Mouse (Mus musculus): Measurements from ENCODE around the gene Kctd13. TPM values are rescaled to one million over a fixed set of nuclear protein-coding genes. Genes with fewer than 3 reads are reported as not detected.
A peak's percentile ranks its signal among the peaks of the same experiment; 100 is the strongest.

The Kctd13 gene
- polyA plus RNA-seq, 1 experiment from 2014 or later: 35.6 TPM

DNA sequence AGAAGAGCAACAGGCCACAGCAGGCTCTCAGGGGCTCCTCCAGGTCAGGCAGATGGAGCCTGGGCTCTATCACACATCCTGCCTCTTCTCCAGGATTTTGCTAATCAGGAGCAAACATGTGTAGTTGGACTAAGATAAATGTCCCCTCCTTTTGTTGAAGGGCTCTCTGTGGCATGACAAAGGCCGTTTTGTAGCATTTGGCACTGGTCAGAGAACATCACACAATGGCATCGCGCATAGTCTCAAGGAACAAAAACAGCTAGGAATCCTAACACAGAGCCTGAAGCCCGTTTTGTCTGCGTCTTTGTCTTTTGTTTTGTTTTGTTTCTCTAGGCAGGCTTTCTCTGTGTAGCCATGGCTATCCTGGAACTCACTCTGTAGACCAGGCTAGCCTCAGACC is 4.7 kb upstream of the Kctd13 start:
- H3K4me1 ChIP-seq (ENCODE audit: control insufficient read depth, insufficient read depth, low read length): peaks cover 6% of the 10 kb centered on the region; the same call in 1 of the 2 replicates
- 0 out of 2 replicates have a peak overlapping the region, but pooled peaks have one; percentile 49 for H3K27ac ChIP-seq (ENCODE audit: low read depth, low read length)
- WGBS: 41% methylated on average over 5 of the region's 5 CpGs
- no peak for ATAC-seq (ENCODE audit: insufficient read depth, low FRiP score, low TSS enrichment)
- H3K9me3 ChIP-seq (ENCODE audit: control insufficient read depth, low read length): no peaks in the 10 kb centered on the region
- H3K9ac ChIP-seq (ENCODE audit: low read length): peak overlapping the region; percentile 18; the same call in 1 of the 2 replicates
- peak; percentile 37 for DNase-seq (ENCODE audit: low spot score)
- H3K36me3 ChIP-seq (ENCODE audit: control insufficient read depth, insufficient read depth, low read length): no peaks in the 10 kb centered on the region
- no peak overlapping the region for H3K4me2 ChIP-seq (ENCODE audit: low read depth)
- no peak overlapping the region for H3K4me3 ChIP-seq (ENCODE audit: low read depth, low read length)
- H3K27me3 ChIP-seq (ENCODE audit: control insufficient read depth, insufficient read depth, low read length): no peaks in the 10 kb centered on the region

DNA sequence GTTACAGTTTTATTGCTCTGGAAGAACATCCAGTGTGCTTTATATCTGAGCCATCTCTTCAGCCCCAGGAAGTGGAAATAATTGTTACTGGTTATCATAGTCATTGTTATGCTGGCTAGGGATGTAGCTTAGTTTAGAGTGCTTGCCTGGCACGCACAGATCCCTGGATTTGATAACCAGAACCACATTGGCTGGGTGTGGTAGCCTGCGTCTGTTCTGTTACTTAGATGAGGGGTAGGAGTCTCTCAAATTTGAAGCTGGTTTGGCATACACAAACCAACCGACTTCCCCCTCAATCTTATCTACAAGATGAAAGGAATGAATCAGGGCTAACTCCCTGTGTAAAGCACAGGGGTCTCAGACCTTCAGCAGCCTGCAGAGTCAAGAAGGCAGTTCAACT is 2.4 kb upstream of the Kctd13 start:
- Histone ChIP-seq H3K27ac (ENCODE audit: low read depth, low read length) (no peak overlapping the region), H3K9ac (ENCODE audit: low read length) (no peak overlapping the region), H3K36me3 (ENCODE audit: control insufficient read depth, insufficient read depth, low read length) (no peaks in the 10 kb centered on the region), H3K9me3 (ENCODE audit: control insufficient read depth, low read length) (no peaks in the 10 kb centered on the region), H3K27me3 (ENCODE audit: control insufficient read depth, insufficient read depth, low read length) (no peaks in the 10 kb centered on the region), H3K4me3 (ENCODE audit: low read depth, low read length) (no peak overlapping the region), H3K4me1 (ENCODE audit: control insufficient read depth, insufficient read depth, low read length) (peaks cover 10% of the 10 kb centered on the region; the same call in 1 of the 2 replicates), H3K4me2 (ENCODE audit: low read depth) (no peak overlapping the region)
- no peak for DNase-seq (ENCODE audit: low spot score)
- WGBS: 52% methylated on average over 3 of the region's 3 CpGs
- ATAC-seq (ENCODE audit: insufficient read depth, low FRiP score, low TSS enrichment): no peak

DNA sequence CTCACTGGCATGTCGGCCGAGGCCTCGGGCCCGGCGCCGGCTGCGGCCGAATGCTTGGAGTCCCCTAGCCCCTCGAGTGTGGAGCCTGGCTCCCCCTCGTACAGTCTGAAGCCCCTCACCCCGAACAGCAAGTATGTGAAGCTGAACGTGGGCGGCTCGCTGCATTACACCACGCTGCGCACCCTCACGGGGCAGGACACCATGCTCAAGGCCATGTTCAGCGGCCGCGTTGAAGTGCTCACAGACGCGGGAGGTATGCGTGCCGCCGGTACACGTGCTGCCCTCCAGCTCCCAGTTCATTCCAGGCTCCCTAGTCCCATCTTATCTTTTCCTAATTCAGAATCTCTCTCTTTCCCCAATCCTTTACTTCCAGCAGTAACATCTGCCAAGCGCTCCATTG is 367 bp downstream of the Kctd13 start:
- WGBS: 0% methylated on average over 20 of the region's 27 CpGs
- Histone ChIP-seq H3K36me3 (ENCODE audit: control insufficient read depth, insufficient read depth, low read length) (no peaks in the 10 kb centered on the region), H3K27me3 (ENCODE audit: control insufficient read depth, insufficient read depth, low read length) (no peaks in the 10 kb centered on the region), H3K27ac (ENCODE audit: low read depth, low read length) (peak overlapping the region; percentile 36; the same call in 1 of the 2 replicates), H3K9me3 (ENCODE audit: control insufficient read depth, low read length) (no peaks in the 10 kb centered on the region), H3K4me2 (ENCODE audit: low read depth) (peak overlapping the region; percentile 97), H3K9ac (ENCODE audit: low read length) (peak overlapping the region; percentile 73), H3K4me3 (ENCODE audit: low read depth, low read length) (peak overlapping the region; percentile 73), H3K4me1 (ENCODE audit: control insufficient read depth, insufficient read depth, low read length) (0 out of 2 replicates have a peak, but pooled peaks cover 5% of the 10 kb centered on the region)
- ATAC-seq (ENCODE audit: insufficient read depth, low FRiP score, low TSS enrichment) (peak; percentile 69), DNase-seq (ENCODE audit: low spot score) (no peak)

DNA sequence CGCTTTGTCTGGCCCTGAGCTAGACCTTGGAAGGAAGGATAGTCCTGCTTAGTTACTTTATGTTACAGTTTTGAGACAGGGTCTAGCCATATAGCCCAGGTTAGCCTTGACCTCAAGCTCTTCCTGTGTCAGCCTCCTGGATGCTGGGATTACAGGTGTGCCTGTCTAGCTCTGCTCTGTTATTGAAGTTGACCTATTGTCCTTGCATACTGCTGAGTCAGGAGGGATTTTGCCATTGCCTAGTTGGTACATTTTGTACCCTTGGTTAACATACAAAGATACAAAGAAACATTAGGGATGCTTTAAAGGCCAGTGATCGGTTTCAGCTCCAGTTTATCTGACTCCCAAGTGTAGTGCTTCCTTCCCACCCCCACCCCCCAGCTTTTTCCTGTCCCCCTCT is 4.0 kb downstream of the Kctd13 start:
- DNase-seq (ENCODE audit: low spot score): no peak
- Histone ChIP-seq H3K27me3 (ENCODE audit: control insufficient read depth, insufficient read depth, low read length) (no peaks in the 10 kb centered on the region), H3K4me1 (ENCODE audit: control insufficient read depth, insufficient read depth, low read length) (0 out of 2 replicates have a peak, but pooled peaks cover 3% of the 10 kb centered on the region), H3K9ac (ENCODE audit: low read length) (no peak overlapping the region), H3K9me3 (ENCODE audit: control insufficient read depth, low read length) (no peaks in the 10 kb centered on the region), H3K27ac (ENCODE audit: low read depth, low read length) (no peak overlapping the region), H3K36me3 (ENCODE audit: control insufficient read depth, insufficient read depth, low read length) (no peaks in the 10 kb centered on the region; the same call in 1 of the 2 replicates), H3K4me2 (ENCODE audit: low read depth) (no peak overlapping the region), H3K4me3 (ENCODE audit: low read depth, low read length) (no peak overlapping the region)
- 93% methylated on average over 2 of the region's 2 CpGs for WGBS
- ATAC-seq (ENCODE audit: insufficient read depth, low FRiP score, low TSS enrichment): no peak

DNA sequence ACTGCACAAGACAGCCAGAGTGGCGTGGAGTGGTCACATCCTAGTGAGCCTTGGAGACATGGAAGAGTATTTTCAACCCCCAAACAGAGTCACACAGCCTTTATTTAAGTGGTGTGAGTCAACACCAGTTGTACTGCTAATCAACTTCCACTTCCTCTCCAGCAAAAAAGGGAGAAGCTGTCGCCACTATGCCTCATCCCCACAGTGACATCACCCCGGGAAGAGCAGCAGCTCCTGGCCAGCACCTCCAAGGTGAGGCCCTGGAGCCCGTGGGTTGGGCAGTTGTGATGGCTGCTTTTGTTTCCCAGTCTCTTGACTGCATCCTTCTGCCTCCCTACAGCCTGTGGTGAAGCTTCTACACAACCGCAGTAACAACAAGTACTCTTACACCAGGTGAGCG is 12.5 kb downstream of the Kctd13 start:
- Histone ChIP-seq H3K9me3 (ENCODE audit: control insufficient read depth, low read length) (no peaks in the 10 kb centered on the region), H3K4me3 (ENCODE audit: low read depth, low read length) (no peak overlapping the region), H3K27me3 (ENCODE audit: control insufficient read depth, insufficient read depth, low read length) (no peaks in the 10 kb centered on the region), H3K4me2 (ENCODE audit: low read depth) (no peak overlapping the region), H3K9ac (ENCODE audit: low read length) (no peak overlapping the region), H3K4me1 (ENCODE audit: control insufficient read depth, insufficient read depth, low read length) (no peaks in the 10 kb centered on the region; the same call in 1 of the 2 replicates), H3K27ac (ENCODE audit: low read depth, low read length) (no peak overlapping the region), H3K36me3 (ENCODE audit: control insufficient read depth, insufficient read depth, low read length) (no peaks in the 10 kb centered on the region; the same call in 1 of the 2 replicates)
- ATAC-seq (ENCODE audit: insufficient read depth, low FRiP score, low TSS enrichment) (no peak), DNase-seq (ENCODE audit: low spot score) (no peak)
- WGBS: 36% methylated on average over 6 of the region's 6 CpGs

DNA sequence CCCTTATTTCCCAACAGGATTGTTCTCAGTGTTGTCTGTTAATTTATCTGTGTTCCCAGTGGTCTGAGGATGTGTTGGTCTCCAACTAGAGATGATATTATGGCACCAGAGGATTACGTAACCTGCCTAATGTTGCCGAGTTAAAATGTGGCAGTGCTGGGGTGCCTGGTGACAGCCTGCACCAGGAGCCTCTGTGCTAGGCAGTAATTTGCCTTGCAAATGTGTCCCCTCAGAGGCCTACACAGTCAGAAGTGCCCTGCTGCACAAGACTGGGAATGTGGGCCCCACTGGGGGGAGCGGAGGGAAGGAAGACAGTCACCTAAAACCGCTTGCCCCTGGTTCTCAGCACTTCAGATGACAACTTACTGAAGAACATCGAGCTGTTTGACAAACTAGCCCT is 13.1 kb downstream of the Kctd13 start:
- no peaks in the 10 kb centered on the region; the same call in 1 of the 2 replicates for H3K4me1 ChIP-seq (ENCODE audit: control insufficient read depth, insufficient read depth, low read length)

DNA sequence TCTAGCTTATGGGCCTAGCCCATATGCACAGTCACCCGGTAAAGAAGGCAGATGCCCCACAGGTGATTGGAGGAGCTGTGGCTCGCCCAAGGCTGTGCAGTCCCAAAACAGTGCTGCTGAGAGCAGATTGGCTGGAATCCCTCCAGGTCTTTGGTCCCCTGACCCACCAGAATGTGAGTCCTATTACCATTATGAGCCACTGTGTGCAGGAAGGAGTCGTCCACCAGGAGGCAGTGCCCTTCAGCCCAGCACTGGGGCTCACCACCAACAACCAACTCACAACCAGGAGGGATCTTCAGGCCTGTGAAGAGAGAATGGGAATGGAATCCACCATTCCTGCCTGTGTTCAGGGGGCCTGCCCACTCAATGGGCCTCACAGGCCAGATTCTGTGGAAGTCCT is 17.9 kb downstream of the Kctd13 start:
- H3K27ac ChIP-seq (ENCODE audit: low read depth, low read length): no peak overlapping the region
- no peaks in the 10 kb centered on the region for H3K9me3 ChIP-seq (ENCODE audit: control insufficient read depth, low read length)
- no peak overlapping the region for H3K4me2 ChIP-seq (ENCODE audit: low read depth)
- peaks cover 6% of the 10 kb centered on the region for H3K4me1 ChIP-seq (ENCODE audit: control insufficient read depth, insufficient read depth, low read length)
- peaks cover 11% of the 10 kb centered on the region; the same call in 1 of the 2 replicates for H3K27me3 ChIP-seq (ENCODE audit: control insufficient read depth, insufficient read depth, low read length)
- no peak overlapping the region for H3K4me3 ChIP-seq (ENCODE audit: low read depth, low read length)
- WGBS: 52% methylated on average over 3 of the region's 3 CpGs
- no peak overlapping the region for H3K9ac ChIP-seq (ENCODE audit: low read length)
- peak; percentile 34 for DNase-seq (ENCODE audit: low spot score)
- H3K36me3 ChIP-seq (ENCODE audit: control insufficient read depth, insufficient read depth, low read length): no peaks in the 10 kb centered on the region
- ATAC-seq (ENCODE audit: insufficient read depth, low FRiP score, low TSS enrichment): no peak

More for the DNA sequence above, 13.1 kb downstream of the Kctd13 start:
- Histone ChIP-seq H3K36me3 (ENCODE audit: control insufficient read depth, insufficient read depth, low read length) (no peaks in the 10 kb centered on the region; the same call in 1 of the 2 replicates), H3K4me3 (ENCODE audit: low read depth, low read length) (no peak overlapping the region), H3K27me3 (ENCODE audit: control insufficient read depth, insufficient read depth, low read length) (no peaks in the 10 kb centered on the region), H3K4me2 (ENCODE audit: low read depth) (no peak overlapping the region), H3K9ac (ENCODE audit: low read length) (no peak overlapping the region), H3K27ac (ENCODE audit: low read depth, low read length) (no peak overlapping the region), H3K9me3 (ENCODE audit: control insufficient read depth, low read length) (no peaks in the 10 kb centered on the region)
- WGBS: 67% methylated on average over 5 of the region's 5 CpGs
- ATAC-seq (ENCODE audit: insufficient read depth, low FRiP score, low TSS enrichment) (no peak), DNase-seq (ENCODE audit: low spot score) (no peak)

DNA sequence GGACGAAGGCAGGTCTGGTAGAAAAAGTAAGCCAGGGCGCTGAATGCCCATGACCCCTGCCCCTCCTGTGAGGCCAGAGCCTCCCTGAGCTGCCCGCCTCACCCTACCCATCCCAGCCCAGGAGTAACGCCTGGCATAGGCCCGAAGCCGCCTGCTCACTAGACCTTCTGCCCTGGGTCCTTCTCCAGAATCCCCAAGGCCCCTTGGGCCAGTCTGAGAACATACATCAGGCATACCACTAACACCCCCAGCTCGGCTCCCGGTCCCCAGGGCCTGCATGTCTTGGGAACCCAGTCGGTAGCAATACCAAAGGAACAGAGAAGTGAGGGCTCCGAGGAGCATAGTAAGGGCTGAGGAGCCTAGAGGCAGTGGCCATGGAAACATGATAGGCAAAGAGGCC is 19.9 kb downstream of the Kctd13 start:
- peaks cover 15% of the 10 kb centered on the region; the same call in 1 of the 2 replicates for H3K27me3 ChIP-seq (ENCODE audit: control insufficient read depth, insufficient read depth, low read length)
- H3K4me2 ChIP-seq (ENCODE audit: low read depth): peak overlapping the region; percentile 85
- no peaks in the 10 kb centered on the region for H3K9me3 ChIP-seq (ENCODE audit: control insufficient read depth, low read length)
- peak overlapping the region; percentile 45; the same call in 1 of the 2 replicates for H3K4me3 ChIP-seq (ENCODE audit: low read depth, low read length)
- no peak for ATAC-seq (ENCODE audit: insufficient read depth, low FRiP score, low TSS enrichment)
- 0 out of 2 replicates have a peak overlapping the region, but pooled peaks have one; percentile 18 for H3K9ac ChIP-seq (ENCODE audit: low read length)
- peaks cover 11% of the 10 kb centered on the region for H3K4me1 ChIP-seq (ENCODE audit: control insufficient read depth, insufficient read depth, low read length)
- 74% methylated on average over 10 of the region's 10 CpGs for WGBS
- peak overlapping the region; percentile 54; the same call in 1 of the 2 replicates for H3K27ac ChIP-seq (ENCODE audit: low read depth, low read length)
- no peak for DNase-seq (ENCODE audit: low spot score)
- H3K36me3 ChIP-seq (ENCODE audit: control insufficient read depth, insufficient read depth, low read length): no peaks in the 10 kb centered on the region

DNA sequence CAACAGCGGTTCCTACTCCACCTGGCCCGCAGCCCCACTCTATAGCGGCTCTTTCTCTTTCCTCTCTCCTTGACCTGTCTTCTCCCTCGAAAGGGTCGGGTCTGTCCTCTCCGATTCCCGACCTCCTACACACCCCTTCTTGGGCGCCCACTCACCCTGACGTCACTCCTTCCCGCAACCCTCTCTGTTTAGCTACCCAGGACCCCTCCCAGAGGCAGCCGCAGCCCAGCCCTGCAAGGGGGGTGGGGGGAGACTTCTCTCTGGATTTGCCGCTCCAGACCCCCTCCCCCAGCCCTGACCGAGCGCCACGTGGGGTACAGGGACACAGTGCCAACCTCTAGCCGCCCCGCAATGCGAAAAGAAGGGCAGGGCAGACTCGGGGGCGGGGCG is 20.7 kb downstream of the Kctd13 start, which contains the start of gene Asphd1:
Gene Asphd1 (minus strand): TSS at position 180 of the 390 bp plus-strand sequence.
- Histone ChIP-seq H3K9me3 (ENCODE audit: control insufficient read depth, low read length) (no peaks in the 10 kb centered on the region), H3K36me3 (ENCODE audit: control insufficient read depth, insufficient read depth, low read length) (no peaks in the 10 kb centered on the region), H3K27ac (ENCODE audit: low read depth, low read length) (peak within 1 kb of the TSS; percentile 63), H3K4me3 (ENCODE audit: low read depth, low read length) (peak within 1 kb of the TSS; percentile 45), H3K9ac (ENCODE audit: low read length) (peak within 1 kb of the TSS; percentile 56), H3K4me1 (ENCODE audit: control insufficient read depth, insufficient read depth, low read length) (peaks cover 11% of the 10 kb centered on the region), H3K4me2 (ENCODE audit: low read depth) (peak within 1 kb of the TSS; percentile 85), H3K27me3 (ENCODE audit: control insufficient read depth, insufficient read depth, low read length) (peaks cover 15% of the 10 kb centered on the region; the same call in 1 of the 2 replicates)
- DNase-seq (ENCODE audit: low spot score) (no peak), ATAC-seq (ENCODE audit: insufficient read depth, low FRiP score, low TSS enrichment) (peak; percentile 60)
- 2% methylated on average over 21 of the region's 21 CpGs for WGBS
